Mouse (Mus musculus) cerebellum, adult 2 months (tissue): ENCODE data around the gene Colgalt2.
"Not testable (repeated sequence)": the region's sequence is repeated elsewhere in the genome, so short reads cannot be mapped to it uniquely, and the experiment has no call there.

ENCODE experiments used
- CTCF ChIP-seq: fragments of 200-500 bp; IDR thresholded peaks from 2 replicates; pipeline ENCODE4 v1.5.1; 2011; ENCODE audit warnings: low read depth, mild to moderate bottlenecking, control low read depth, low read length, moderate library complexity, borderline replicate concordance; ENCODE audit not compliant: insufficient read depth
- POLR2A ChIP-seq: fragments of 200-500 bp; IDR thresholded peaks from 2 replicates; pipeline ENCODE4 v1.6.1; 2011; ENCODE audit warnings: low read length, control low read depth, borderline replicate concordance; ENCODE audit not compliant: insufficient read depth

GRCm38 (mm10) chr1:152437518-152437917 is 37.9 kb downstream of the Colgalt2 start:
- not testable (repeated sequence) for TF ChIP-seq POLR2A, CTCF
